Mouse (Mus musculus) lung, postnatal 0 days (tissue): ENCODE measurements around the gene Gnb3.

Experiments used
- CTCF ChIP-seq: IDR thresholded peaks from 2 replicates; pipeline ENCODE4 v1.5.1; 2016; ENCODE audit warnings: antibody characterized with exemption, mild to moderate bottlenecking
- EP300 ChIP-seq: IDR thresholded peaks from 2 replicates; pipeline ENCODE4 v1.6.1; 2016; ENCODE audit warnings: antibody characterized with exemption, mild to moderate bottlenecking, control low read depth

DNA sequence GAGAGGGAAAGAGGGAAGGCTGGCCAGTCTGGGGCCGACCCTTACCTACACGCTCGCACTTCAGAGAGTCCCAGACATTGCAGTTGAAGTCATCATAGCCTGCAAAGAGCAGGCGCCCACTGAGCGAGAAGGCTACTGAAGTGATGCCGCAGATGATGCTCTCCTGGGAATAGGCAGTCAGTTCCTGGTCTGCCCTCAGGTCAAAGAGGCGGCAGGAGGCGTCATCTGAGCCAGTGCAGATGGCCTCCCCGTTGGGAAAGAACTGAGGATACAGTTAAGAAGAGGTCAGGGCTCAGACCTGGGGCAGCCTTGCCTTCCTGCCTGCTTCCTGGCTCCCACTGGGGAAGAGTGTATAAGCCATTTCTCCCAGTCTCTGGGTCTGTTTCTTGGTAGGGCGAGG lies 4.5 kb downstream of the Gnb3 start:
- TF ChIP-seq CTCF (no peak), EP300 (no peak)
